Mouse (Mus musculus): ENCODE data around the gene Smg6. TPM values are rescaled to one million over a fixed set of nuclear protein-coding genes. Genes with fewer than 3 reads are reported as not detected.

Smg6 gene
- polyA plus RNA-seq, 1 experiment from 2014 or later, result 16.0 TPM

DNA sequence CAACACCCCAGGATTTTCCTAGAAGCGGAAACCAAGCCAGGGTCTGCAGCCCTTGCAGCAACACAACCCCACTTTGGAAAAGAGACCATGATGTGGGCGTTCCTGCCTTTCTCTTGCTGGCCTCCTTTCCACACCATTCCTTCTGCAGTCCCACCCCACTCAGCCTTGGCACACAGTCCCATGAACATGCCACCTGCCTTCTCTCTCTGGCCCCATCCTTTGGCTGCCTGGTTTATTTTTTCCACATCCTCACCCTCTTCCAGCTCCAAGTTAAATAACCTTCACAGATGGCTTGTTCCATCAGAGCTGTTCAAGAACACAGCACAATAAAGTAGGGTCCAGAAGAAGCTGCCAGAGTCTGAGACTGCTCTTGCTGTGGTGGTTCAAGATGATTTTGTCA lies 193.7 kb downstream of the Smg6 start:
- no peaks in the 10 kb centered on the region for H3K36me3 ChIP-seq (ENCODE audit: control insufficient read depth, insufficient read depth, low read length)
- no peaks in the 10 kb centered on the region for H3K27me3 ChIP-seq (ENCODE audit: control insufficient read depth, insufficient read depth, low read length)
- H3K4me3 ChIP-seq (ENCODE audit: low read depth, low read length), result no peak overlapping the region
- DNase-seq (ENCODE audit: low spot score, missing footprints) (no peak), ATAC-seq (ENCODE audit: low FRiP score) (no peak)
- H3K4me2 ChIP-seq, result no peak overlapping the region
- no peaks in the 10 kb centered on the region for H3K4me1 ChIP-seq (ENCODE audit: control insufficient read depth, insufficient read depth, low read length)
- H3K9ac ChIP-seq (ENCODE audit: low read length), result no peak overlapping the region
- 90% methylated on average over 2 of the region's 2 CpGs for WGBS
- no peaks in the 10 kb centered on the region for H3K9me3 ChIP-seq (ENCODE audit: control insufficient read depth, low read length)
- no peak overlapping the region for H3K27ac ChIP-seq (ENCODE audit: low read depth, low read length)

DNA sequence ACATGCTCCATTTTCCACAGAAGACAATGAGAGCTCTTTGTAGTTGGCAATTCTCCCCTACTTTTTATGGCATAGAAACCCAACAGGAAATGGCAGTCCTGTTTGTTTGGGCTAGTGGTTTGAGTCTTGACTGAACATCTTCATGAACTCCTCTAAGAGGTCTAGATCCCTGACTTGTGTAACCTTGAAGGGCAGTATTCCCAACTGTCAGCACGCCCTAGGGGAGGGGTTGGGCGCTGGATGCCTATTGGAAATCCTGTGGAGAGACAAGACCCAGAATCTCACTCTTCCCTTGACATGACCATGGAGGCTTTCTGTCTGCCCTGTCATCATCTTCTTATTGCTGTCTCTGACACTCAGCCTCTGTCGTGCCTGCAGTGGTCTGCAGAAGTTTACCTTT lies 194.2 kb downstream of the Smg6 start:
- H3K27ac ChIP-seq (ENCODE audit: low read depth, low read length), result no peak overlapping the region
- no peak for ATAC-seq (ENCODE audit: low FRiP score)
- no peak for DNase-seq (ENCODE audit: low spot score, missing footprints)
- no peaks in the 10 kb centered on the region for H3K4me1 ChIP-seq (ENCODE audit: control insufficient read depth, insufficient read depth, low read length)
- no peak overlapping the region for H3K9ac ChIP-seq (ENCODE audit: low read length)
- H3K9me3 ChIP-seq (ENCODE audit: control insufficient read depth, low read length), result no peaks in the 10 kb centered on the region
- WGBS, result 86% methylated on average over 3 of the region's 3 CpGs
- H3K4me3 ChIP-seq (ENCODE audit: low read depth, low read length), result no peak overlapping the region
- no peaks in the 10 kb centered on the region for H3K36me3 ChIP-seq (ENCODE audit: control insufficient read depth, insufficient read depth, low read length)
- no peaks in the 10 kb centered on the region for H3K27me3 ChIP-seq (ENCODE audit: control insufficient read depth, insufficient read depth, low read length)
- H3K4me2 ChIP-seq, result no peak overlapping the region

GRCm38 (mm10) chr11:75121348-75121747 lies 195.7 kb downstream of the Smg6 start:
- Histone ChIP-seq H3K27me3 (ENCODE audit: control insufficient read depth, insufficient read depth, low read length) (no peaks in the 10 kb centered on the region), H3K27ac (ENCODE audit: low read depth, low read length) (no peak overlapping the region), H3K36me3 (ENCODE audit: control insufficient read depth, insufficient read depth, low read length) (no peaks in the 10 kb centered on the region), H3K9me3 (ENCODE audit: control insufficient read depth, low read length) (no peaks in the 10 kb centered on the region), H3K4me3 (ENCODE audit: low read depth, low read length) (no peak overlapping the region), H3K4me1 (ENCODE audit: control insufficient read depth, insufficient read depth, low read length) (no peaks in the 10 kb centered on the region), H3K9ac (ENCODE audit: low read length) (no peak overlapping the region), H3K4me2 (no peak overlapping the region)
- DNase-seq (ENCODE audit: low spot score, missing footprints) (no peak), ATAC-seq (ENCODE audit: low FRiP score) (no peak)
- WGBS, result 77% methylated on average over 1 of the region's 1 CpGs

DNA sequence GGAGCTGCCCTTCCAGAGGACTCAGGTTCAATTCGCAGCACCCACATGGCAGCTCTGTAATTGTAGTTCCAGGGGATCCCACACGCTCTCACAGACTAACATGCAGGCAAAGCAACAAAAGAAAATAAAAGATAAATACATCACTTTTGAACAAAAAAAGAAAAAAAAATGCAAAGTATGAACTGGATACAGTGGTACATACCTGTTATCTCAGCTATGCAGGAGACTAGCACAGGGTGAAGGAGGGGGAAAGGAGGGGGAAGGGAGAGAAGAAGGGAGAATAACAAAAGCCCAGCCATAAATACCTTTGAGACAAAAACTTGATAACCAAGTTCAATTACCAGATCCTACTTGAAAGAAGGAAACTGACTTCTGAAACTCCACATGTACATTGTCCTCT lies 198.8 kb downstream of the Smg6 start:
- no peaks in the 10 kb centered on the region for H3K4me1 ChIP-seq (ENCODE audit: control insufficient read depth, insufficient read depth, low read length)
- no peak overlapping the region for H3K4me3 ChIP-seq (ENCODE audit: low read depth, low read length)
- no peak overlapping the region for H3K4me2 ChIP-seq
- DNase-seq (ENCODE audit: low spot score, missing footprints) (no peak), ATAC-seq (ENCODE audit: low FRiP score) (no peak)
- WGBS, result 98% methylated on average over 2 of the region's 2 CpGs
- H3K9me3 ChIP-seq (ENCODE audit: control insufficient read depth, low read length), result no peaks in the 10 kb centered on the region
- no peaks in the 10 kb centered on the region for H3K36me3 ChIP-seq (ENCODE audit: control insufficient read depth, insufficient read depth, low read length)
- no peak overlapping the region for H3K9ac ChIP-seq (ENCODE audit: low read length)
- no peaks in the 10 kb centered on the region for H3K27me3 ChIP-seq (ENCODE audit: control insufficient read depth, insufficient read depth, low read length)
- no peak overlapping the region for H3K27ac ChIP-seq (ENCODE audit: low read depth, low read length)

DNA sequence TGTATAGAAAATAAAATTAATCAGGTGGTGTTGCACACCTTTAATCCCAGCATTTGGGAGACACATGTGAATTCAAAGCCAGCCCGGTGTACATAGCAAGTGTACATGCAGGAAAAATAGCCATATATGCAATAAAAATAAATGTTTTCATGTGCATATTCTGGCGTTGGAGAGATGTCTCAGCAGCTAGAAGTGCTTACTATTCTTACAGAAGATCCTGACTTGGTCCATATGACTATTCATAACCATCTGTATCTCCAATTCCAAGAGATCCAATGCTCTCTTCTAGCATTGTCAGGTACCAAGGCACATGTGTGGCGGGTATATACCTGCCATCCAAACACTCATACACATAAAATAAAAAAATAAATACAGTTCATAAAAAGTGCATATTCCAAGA lies 200.8 kb downstream of the Smg6 start:
- Histone ChIP-seq H3K9ac (ENCODE audit: low read length) (no peak overlapping the region), H3K4me3 (ENCODE audit: low read depth, low read length) (no peak overlapping the region), H3K36me3 (ENCODE audit: control insufficient read depth, insufficient read depth, low read length) (no peaks in the 10 kb centered on the region), H3K4me2 (no peak overlapping the region), H3K27ac (ENCODE audit: low read depth, low read length) (no peak overlapping the region), H3K4me1 (ENCODE audit: control insufficient read depth, insufficient read depth, low read length) (no peaks in the 10 kb centered on the region), H3K9me3 (ENCODE audit: control insufficient read depth, low read length) (no peaks in the 10 kb centered on the region), H3K27me3 (ENCODE audit: control insufficient read depth, insufficient read depth, low read length) (no peaks in the 10 kb centered on the region)
- ATAC-seq (ENCODE audit: low FRiP score) (no peak), DNase-seq (ENCODE audit: low spot score, missing footprints) (peak; percentile 77)
- WGBS, result 85% methylated on average over 3 of the region's 3 CpGs

DNA sequence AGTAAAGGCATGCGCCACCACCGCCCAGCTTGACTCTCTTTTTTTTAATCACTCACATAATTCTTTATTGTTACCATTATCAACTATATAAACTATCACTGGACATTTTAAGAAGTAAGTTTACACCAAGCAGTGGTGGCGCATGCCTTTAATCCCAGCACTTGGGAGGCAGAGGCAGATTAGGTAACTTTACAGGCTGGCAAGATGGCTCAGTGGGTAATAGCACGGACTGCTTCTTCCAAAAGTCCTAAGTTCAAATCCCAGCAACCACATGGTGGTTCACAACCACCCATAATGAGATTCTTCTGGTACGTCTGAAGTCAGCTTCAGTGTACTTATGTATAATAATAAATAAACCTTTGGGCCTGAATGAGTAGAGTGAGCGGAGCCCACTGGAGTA lies 203.9 kb downstream of the Smg6 start:
- no peaks in the 10 kb centered on the region for H3K4me1 ChIP-seq (ENCODE audit: control insufficient read depth, insufficient read depth, low read length)
- H3K4me2 ChIP-seq, result no peak overlapping the region
- DNase-seq (ENCODE audit: low spot score, missing footprints) (peak; percentile 69), ATAC-seq (ENCODE audit: low FRiP score) (no peak)
- no peak overlapping the region for H3K9ac ChIP-seq (ENCODE audit: low read length)
- H3K27ac ChIP-seq (ENCODE audit: low read depth, low read length), result no peak overlapping the region
- WGBS, result 94% methylated on average over 6 of the region's 6 CpGs
- no peaks in the 10 kb centered on the region for H3K36me3 ChIP-seq (ENCODE audit: control insufficient read depth, insufficient read depth, low read length)
- no peak overlapping the region for H3K4me3 ChIP-seq (ENCODE audit: low read depth, low read length)
- H3K9me3 ChIP-seq (ENCODE audit: control insufficient read depth, low read length), result no peaks in the 10 kb centered on the region
- no peaks in the 10 kb centered on the region for H3K27me3 ChIP-seq (ENCODE audit: control insufficient read depth, insufficient read depth, low read length)

DNA sequence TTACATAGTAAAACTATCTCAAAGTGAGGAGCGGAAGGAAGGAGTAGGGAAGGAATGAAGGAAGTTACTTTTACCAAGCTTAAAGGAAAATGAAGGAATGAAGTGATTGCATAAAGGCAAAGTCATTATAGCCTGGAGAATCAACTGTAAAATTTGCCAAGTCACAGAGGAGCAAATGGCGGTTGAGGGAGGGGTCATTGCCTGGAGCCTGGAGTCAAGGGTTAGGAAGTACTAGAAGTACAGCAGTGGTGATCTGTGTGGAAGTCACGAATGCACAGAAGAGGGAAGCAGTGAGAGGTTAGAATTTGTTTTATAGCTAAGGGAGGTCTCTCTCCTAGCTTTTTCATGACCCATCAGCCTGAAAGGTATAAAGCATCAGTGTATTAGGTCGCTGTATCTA lies 205.7 kb downstream of the Smg6 start:
- WGBS, result 92% methylated on average over 4 of the region's 4 CpGs
- Histone ChIP-seq H3K4me3 (ENCODE audit: low read depth, low read length) (no peak overlapping the region), H3K4me1 (ENCODE audit: control insufficient read depth, insufficient read depth, low read length) (no peaks in the 10 kb centered on the region), H3K36me3 (ENCODE audit: control insufficient read depth, insufficient read depth, low read length) (no peaks in the 10 kb centered on the region), H3K27me3 (ENCODE audit: control insufficient read depth, insufficient read depth, low read length) (no peaks in the 10 kb centered on the region), H3K27ac (ENCODE audit: low read depth, low read length) (no peak overlapping the region), H3K4me2 (no peak overlapping the region), H3K9me3 (ENCODE audit: control insufficient read depth, low read length) (no peaks in the 10 kb centered on the region), H3K9ac (ENCODE audit: low read length) (no peak overlapping the region)
- ATAC-seq (ENCODE audit: low FRiP score) (no peak), DNase-seq (ENCODE audit: low spot score, missing footprints) (peak; percentile 28)

GRCm38 (mm10) chr11:75132278-75132677 lies 206.7 kb downstream of the Smg6 start:
- H3K27ac ChIP-seq (ENCODE audit: low read depth, low read length), result no peak overlapping the region
- no peak overlapping the region for H3K4me2 ChIP-seq
- H3K9ac ChIP-seq (ENCODE audit: low read length), result no peak overlapping the region
- H3K4me3 ChIP-seq (ENCODE audit: low read depth, low read length), result no peak overlapping the region
- no peaks in the 10 kb centered on the region for H3K27me3 ChIP-seq (ENCODE audit: control insufficient read depth, insufficient read depth, low read length)
- no peaks in the 10 kb centered on the region for H3K4me1 ChIP-seq (ENCODE audit: control insufficient read depth, insufficient read depth, low read length)
- H3K36me3 ChIP-seq (ENCODE audit: control insufficient read depth, insufficient read depth, low read length), result no peaks in the 10 kb centered on the region
- no peaks in the 10 kb centered on the region for H3K9me3 ChIP-seq (ENCODE audit: control insufficient read depth, low read length)
- no peak for ATAC-seq (ENCODE audit: low FRiP score)
- WGBS, result 90% methylated on average over 5 of the region's 5 CpGs
- DNase-seq (ENCODE audit: low spot score, missing footprints), result peak; percentile 14

DNA sequence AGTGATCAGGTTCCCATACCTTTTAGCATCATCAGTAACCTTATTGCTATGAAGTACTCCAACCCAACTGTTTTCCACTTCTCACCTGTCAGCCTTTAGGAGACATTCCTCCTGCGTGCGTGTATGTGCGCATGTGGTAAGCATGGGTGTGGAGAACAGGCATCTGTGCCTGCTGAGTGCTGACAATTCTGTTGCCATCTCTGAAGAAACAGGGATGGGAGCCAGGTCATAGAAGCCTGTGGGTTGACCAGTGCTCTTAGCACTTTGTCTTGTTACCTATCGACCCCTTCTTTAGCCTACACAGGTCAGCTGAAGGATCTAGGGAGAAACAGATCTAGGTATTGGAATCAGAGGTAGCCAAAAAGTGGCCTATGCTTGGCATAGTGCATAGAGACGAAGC lies 207.8 kb downstream of the Smg6 start:
- no peak overlapping the region for H3K4me2 ChIP-seq
- no peak overlapping the region for H3K4me3 ChIP-seq (ENCODE audit: low read depth, low read length)
- no peaks in the 10 kb centered on the region for H3K4me1 ChIP-seq (ENCODE audit: control insufficient read depth, insufficient read depth, low read length)
- no peak overlapping the region for H3K27ac ChIP-seq (ENCODE audit: low read depth, low read length)
- no peaks in the 10 kb centered on the region for H3K9me3 ChIP-seq (ENCODE audit: control insufficient read depth, low read length)
- WGBS, result 92% methylated on average over 5 of the region's 5 CpGs
- H3K36me3 ChIP-seq (ENCODE audit: control insufficient read depth, insufficient read depth, low read length), result no peaks in the 10 kb centered on the region
- H3K9ac ChIP-seq (ENCODE audit: low read length), result no peak overlapping the region
- H3K27me3 ChIP-seq (ENCODE audit: control insufficient read depth, insufficient read depth, low read length), result no peaks in the 10 kb centered on the region
- ATAC-seq (ENCODE audit: low FRiP score) (no peak), DNase-seq (ENCODE audit: low spot score, missing footprints) (peak; percentile 78)

DNA sequence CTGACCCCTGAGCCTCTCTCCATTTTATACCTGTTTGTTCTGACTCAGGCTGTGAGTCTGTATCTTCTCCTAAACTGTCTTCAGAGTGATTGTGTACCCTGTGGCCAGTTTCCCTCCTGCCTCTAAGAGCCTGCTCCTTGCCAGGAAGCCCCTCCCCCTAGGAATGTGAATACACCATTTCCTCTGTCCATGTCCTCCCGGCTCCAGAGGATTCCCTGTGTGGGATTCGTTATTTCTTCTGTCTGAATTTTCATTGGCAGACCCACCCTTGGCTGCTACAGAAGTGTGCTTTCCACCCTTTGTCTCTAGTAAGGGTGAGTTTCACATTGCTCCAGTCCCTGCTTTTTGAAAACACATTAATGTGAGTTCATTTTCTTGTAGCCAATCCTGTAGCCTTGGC lies 208.3 kb downstream of the Smg6 start:
- DNase-seq (ENCODE audit: low spot score, missing footprints) (no peak), ATAC-seq (ENCODE audit: low FRiP score) (no peak)
- Histone ChIP-seq H3K9ac (ENCODE audit: low read length) (no peak overlapping the region), H3K4me3 (ENCODE audit: low read depth, low read length) (no peak overlapping the region), H3K27me3 (ENCODE audit: control insufficient read depth, insufficient read depth, low read length) (no peaks in the 10 kb centered on the region), H3K27ac (ENCODE audit: low read depth, low read length) (no peak overlapping the region), H3K4me1 (ENCODE audit: control insufficient read depth, insufficient read depth, low read length) (no peaks in the 10 kb centered on the region), H3K9me3 (ENCODE audit: control insufficient read depth, low read length) (no peaks in the 10 kb centered on the region), H3K4me2 (no peak overlapping the region), H3K36me3 (ENCODE audit: control insufficient read depth, insufficient read depth, low read length) (no peaks in the 10 kb centered on the region)
- WGBS, result 57% methylated on average over 2 of the region's 2 CpGs
